In the genomic region with DNA sequence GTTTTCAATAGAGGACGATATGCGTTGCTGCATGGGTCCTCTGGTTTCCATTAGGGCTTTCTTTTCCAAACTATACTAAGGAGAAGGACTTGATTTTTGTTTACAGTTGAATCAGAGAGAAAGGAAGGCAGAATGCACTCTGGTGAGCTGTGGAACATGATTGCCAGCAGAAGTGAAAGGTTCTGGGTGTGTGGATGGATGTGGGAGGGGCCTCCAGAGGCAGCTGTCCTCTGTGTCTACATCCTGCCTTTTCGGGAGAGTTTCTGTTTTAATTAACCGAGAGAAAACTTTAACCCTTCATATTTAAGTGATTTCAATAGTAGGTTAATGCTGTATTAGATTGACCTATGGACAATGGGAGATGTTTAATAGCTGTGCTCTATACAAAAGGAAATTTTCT, we compare ENCODE assay signal across 28 mouse cellular contexts. TPM values are rescaled to one million over a fixed set of nuclear protein-coding genes. Genes with fewer than 3 reads are reported as not detected.
DNase-seq lines count a peak whose midpoint lies in the region; ATAC-seq lines count a peak whose summit lies in the region.
"Had no signal": no experiment of that assay in that cellular context is flagged by ENCODE, and none has a peak within 500 bp of the region (broad histone marks: within the 10 kb centered on the region; RNA-seq: fewer than 3 reads in every experiment).

No protein-coding gene starts in this region.

- no peak overlapping the region for H3K4me3 ChIP-seq in liver, embryonic 11.5 days (ENCODE audit: low read depth, low read length)
- H3K4me3 ChIP-seq: embryonic facial prominence, embryonic 12.5 days; heart, embryonic 13.5 days; hindbrain, embryonic 15.5 days had no signal

- H3K9ac ChIP-seq in liver, embryonic 11.5 days (ENCODE audit: low read depth, low read length) = no peak overlapping the region
- H3K9ac ChIP-seq: embryonic facial prominence, embryonic 12.5 days; heart, embryonic 13.5 days; hindbrain, embryonic 15.5 days had no signal

- no peak for ATAC-seq in liver, embryonic 11.5 days (replicated peaks; ENCODE audit: low FRiP score)
- ATAC-seq: forebrain, embryonic 16.5 days had no signal

- DNase-seq in CD4-positive, CD25-positive, alpha-beta regulatory T cell, adult 2 months (ENCODE audit: low read depth, low spot score) = peak; percentile 18
- peak; percentile 14 for DNase-seq in naive thymus-derived CD4-positive, alpha-beta T cell, adult 2 months (ENCODE audit: low read depth)
- DNase-seq in thymus, postnatal 14 days = peak; percentile 54
- DNase-seq in gastrocnemius, postnatal 10 days = no peak
- no peak for DNase-seq in embryo, embryonic 10 days (ENCODE audit: low spot score)
- no peak for DNase-seq in liver, embryonic 11.5 days (ENCODE audit: low spot score)
- DNase-seq in left cerebral cortex, adult 11 months (ENCODE audit: low spot score) = no peak
- DNase-seq: adrenal gland, postnatal 10 days; cerebellum, adult 11 months; cerebellum, adult 8-10 months; cerebellum, postnatal 14 days; gastrocnemius, postnatal 25 days; heart, postnatal 36 days had no signal

- WGBS in liver, embryonic 11.5 days = 71% methylated on average over 4 of the region's 4 CpGs

- no peak overlapping the region for H3K27ac ChIP-seq in liver, embryonic 11.5 days (ENCODE audit: low read depth, low read length)
- H3K27ac ChIP-seq: embryonic facial prominence, embryonic 12.5 days; heart, embryonic 13.5 days; hindbrain, embryonic 15.5 days had no signal

- H3K4me2 ChIP-seq in liver, embryonic 11.5 days = no peak overlapping the region
- H3K4me2 ChIP-seq: embryonic facial prominence, embryonic 12.5 days; heart, embryonic 13.5 days; hindbrain, embryonic 15.5 days had no signal

- H3K36me3 ChIP-seq in liver, embryonic 11.5 days (ENCODE audit: control insufficient read depth, insufficient read depth, low read length) = no peaks in the 10 kb centered on the region
- H3K36me3 ChIP-seq: embryonic facial prominence, embryonic 12.5 days; G1E; heart, embryonic 13.5 days; hindbrain, embryonic 15.5 days had no signal

- no peaks in the 10 kb centered on the region for H3K27me3 ChIP-seq in liver, embryonic 11.5 days (replicated peaks; ENCODE audit: control insufficient read depth, insufficient read depth, low read length)
- H3K27me3 ChIP-seq: embryonic facial prominence, embryonic 12.5 days; heart, embryonic 13.5 days; hindbrain, embryonic 15.5 days had no signal

- no peaks in the 10 kb centered on the region for H3K4me1 ChIP-seq in liver, embryonic 11.5 days (replicated peaks; ENCODE audit: control insufficient read depth, insufficient read depth, low read length)
- H3K4me1 ChIP-seq: embryonic facial prominence, embryonic 12.5 days; heart, embryonic 13.5 days; hindbrain, embryonic 15.5 days had no signal

- H3K9me3 ChIP-seq in liver, embryonic 11.5 days (ENCODE audit: control insufficient read depth, low read length) = no peaks in the 10 kb centered on the region
- H3K9me3 ChIP-seq: embryonic facial prominence, embryonic 12.5 days; G1E; heart, embryonic 13.5 days; hindbrain, embryonic 15.5 days had no signal

RNA-seq across cellular contexts. Expression of gene Sh2d1a, which starts 46.3 kb away (rescaled TPM):
- not detected for total RNA-seq in gastrocnemius, postnatal 10 days (2021)
- polyA plus RNA-seq in liver, embryonic 11.5 days (2014; fragmentation: Nextera tagmentation; extraction: Ambion mirVana) = 0.12 TPM in 1 of 2 replicates, not detected in the other
- total RNA-seq: adrenal gland, postnatal 4 days; common myeloid progenitor, adult 5-6 weeks; G1E; gastrocnemius, adult 18-20 months; gastrocnemius, postnatal 25 days; granulocyte monocyte progenitor cell, adult 5-6 weeks; heart, postnatal 36 days had no signal
- polyA plus RNA-seq: C2C12; G1E; heart, embryonic 13.5 days had no signal

RNA-seq across cellular contexts. Expression of gene Tex13c2, which starts 59.0 kb away (rescaled TPM):
- not detected for total RNA-seq in gastrocnemius, postnatal 10 days (2021)
- not detected in 2 replicates for polyA plus RNA-seq in liver, embryonic 11.5 days (2014; fragmentation: Nextera tagmentation; extraction: Ambion mirVana)
- total RNA-seq: adrenal gland, postnatal 10 days; adrenal gland, postnatal 4 days; common myeloid progenitor, adult 5-6 weeks; G1E; gastrocnemius, adult 18-20 months; gastrocnemius, postnatal 25 days; granulocyte monocyte progenitor cell, adult 5-6 weeks; heart, postnatal 36 days had no signal
- polyA plus RNA-seq: brain, embryonic 14.5 days; C2C12; embryonic facial prominence, embryonic 12.5 days; forebrain, embryonic 11.5 days; forebrain, embryonic 16.5 days; frontal cortex, adult 2 months; G1E; heart, embryonic 13.5 days; heart, postnatal 0 days; hindbrain, embryonic 11.5 days; hindbrain, embryonic 15.5 days had no signal

Comparison
In these comparisons a context has a peak if more than half of its experiments do, and no peak if none do; other contexts are left out.
1. DNase-seq: peak in CD4-positive, CD25-positive, alpha-beta regulatory T cell, adult 2 months (single experiment), naive thymus-derived CD4-positive, alpha-beta T cell, adult 2 months (single experiment) and thymus, postnatal 14 days (single experiment); none in gastrocnemius, postnatal 10 days (single experiment), embryo, embryonic 10 days (single experiment), liver, embryonic 11.5 days (single experiment) and left cerebral cortex, adult 11 months (single experiment).